Mouse (Mus musculus) liver, postnatal 0 days (tissue): Measurements from ENCODE around the gene Cxcl12.

Experiments used
- CTCF ChIP-seq: sonication (generic); IDR thresholded peaks from 2 replicates; pipeline ENCODE4 v1.5.1; 2016; ENCODE audit warnings: antibody characterized with exemption, low read depth
- EP300 ChIP-seq: IDR thresholded peaks from 2 replicates; pipeline ENCODE4 v1.6.1; 2016; ENCODE audit warnings: antibody characterized with exemption, low read depth, mild to moderate bottlenecking

DNA sequence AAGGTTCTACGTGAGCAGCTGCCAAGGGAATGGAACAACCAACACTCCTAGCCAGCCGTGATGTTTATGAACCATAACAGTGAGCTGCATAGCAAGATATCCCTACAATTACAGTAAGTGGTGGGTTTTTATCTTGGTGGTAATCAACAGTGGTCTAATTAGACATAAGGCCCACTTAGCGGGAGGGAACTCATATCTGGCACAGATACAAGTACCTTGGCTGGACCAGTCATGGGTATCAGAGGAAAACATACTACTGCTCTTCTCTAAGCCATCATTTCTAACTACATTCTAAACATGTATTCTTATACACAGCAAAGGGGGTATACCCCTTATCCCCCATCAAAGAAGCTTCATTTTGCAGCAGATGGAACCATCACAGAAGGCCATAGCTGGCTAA, 46.3 kb upstream of the Cxcl12 start:
- TF ChIP-seq CTCF: no peak
- TF ChIP-seq EP300: no peak
